Mouse (Mus musculus): Measurements from ENCODE around the gene Cdc42ep2.

DNA sequence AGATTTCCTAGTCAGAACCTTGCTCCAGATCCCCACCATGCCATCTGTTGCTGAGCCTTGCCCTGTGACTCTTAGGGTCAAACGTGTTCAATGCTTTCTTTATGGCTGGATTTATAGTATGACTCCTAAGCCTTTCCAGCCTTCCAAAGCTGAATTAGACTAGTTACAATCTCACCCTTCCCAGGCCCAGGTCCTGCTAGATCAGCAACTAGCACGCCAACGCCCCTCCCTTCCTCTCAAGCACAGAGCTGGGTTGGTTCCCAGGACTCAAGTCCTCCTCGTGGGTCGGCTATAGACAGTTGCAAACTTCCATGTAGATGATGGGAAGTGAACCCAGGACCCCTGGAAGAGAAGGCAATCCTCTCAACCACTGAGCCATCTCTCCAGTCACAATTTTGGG, 11.1 kb upstream of the Cdc42ep2 start:
- no peak for TF ChIP-seq CTCF (IDR thresholded peaks at IDR 0.05; ENCODE audit: insufficient read depth, low read depth, low read length)
- TF ChIP-seq POLR2A (IDR thresholded peaks at IDR 0.05; ENCODE audit: insufficient read depth, low read depth, low read length), result no peak
